ENCODE assay signal across 8 mouse cellular contexts in genomic region chr4:134534932-134535786, GRCm38 (mm10). TPM values are rescaled to one million over a fixed set of nuclear protein-coding genes. Genes with fewer than 3 reads are reported as not detected.
DNase-seq lines count a peak whose midpoint lies in the region; ATAC-seq lines count a peak whose summit lies in the region.

Mtfr1l (minus strand) TSS chr4:134535387.

- peak; percentile 93 for ATAC-seq in megakaryocyte progenitor cell, adult 5-6 weeks (replicated peaks; ENCODE audit: poor library complexity)

- peak; percentile 95 for DNase-seq in adipocyte (ENCODE audit: low spot score)
- peak; percentile 97 for DNase-seq in embryo, embryonic 10 days (ENCODE audit: low spot score)
- DNase-seq in gastrocnemius, postnatal 10 days, result peak; percentile 95
- peak; percentile 97 for DNase-seq in induced T-regulatory cell, adult 2 months (ENCODE audit: low read depth)
- peak; percentile 92 to 96 for DNase-seq in left cerebral cortex, adult 9 months (ENCODE audit: low spot score in 2 of 2)
- peak; percentile 93 for DNase-seq in right cerebral cortex, postnatal 14 days
- peak; percentile 96 to 98 for DNase-seq in urinary bladder, postnatal 36 days (ENCODE audit: low spot score in 2 of 2)

RNA-seq across cellular contexts. Expression of gene Mtfr1l, which starts in this region (rescaled TPM):
- 100 to 1,000 TPM; 113 to 129 TPM for total RNA-seq in gastrocnemius, postnatal 10 days (2021)
- total RNA-seq in megakaryocyte progenitor cell, adult 5-6 weeks (2015), result 59.1 and 69.8 TPM in 2 replicates
- 42.7 and 51.0 TPM in 2 replicates for total RNA-seq in megakaryocyte progenitor cell, adult 5-6 weeks (2017)

Comparison
In these comparisons a context has a peak if more than half of its experiments do, and no peak if none do; other contexts are left out.
1. Peak in every context shown above with its lines: DNase-seq and ATAC-seq.